Mouse (Mus musculus) hindbrain, embryonic 14.5 days (tissue): ENCODE data around the gene Ncor1. TPM values are rescaled to one million over a fixed set of nuclear protein-coding genes. Genes with fewer than 3 reads are reported as not detected.
"Not testable (repeated sequence)": the region's sequence is repeated elsewhere in the genome, so short reads cannot be mapped to it uniquely, and the experiment has no call there.

Source experiments
- ATAC-seq: fragments of 200-750 bp; cut with Nextera tagmentation; 2 replicates; pipeline ENCODE4 v1.8.0; 2017; ENCODE audit warnings: moderate number of reproducible peaks, mild to moderate bottlenecking, moderate TSS enrichment, moderate library complexity; ENCODE audit not compliant: low FRiP score
- DNase-seq: peaks from one replicate; pipeline ENCODE4 v3.0.0-alpha.2; 2015; ENCODE audit warnings: low spot score
- H3K27ac ChIP-seq: fragments of 300-500 bp; sonication (generic); 2 replicates; pipeline ENCODE4 v1.5.1; 2014; ENCODE audit warnings: mild to moderate bottlenecking, moderate library complexity
- H3K27me3 ChIP-seq: fragments of 300-500 bp; sonication (generic); 2 replicates; pipeline ENCODE4 v1.6.1; 2014; ENCODE audit warnings: mild to moderate bottlenecking, low read length, mixed read lengths; ENCODE audit not compliant: control insufficient read depth, insufficient read depth
- H3K36me3 ChIP-seq: fragments of 300-500 bp; sonication (generic); replicated peaks from 2 replicates; pipeline ENCODE4 v1.6.1; 2014; ENCODE audit not compliant: control insufficient read depth, insufficient read depth
- H3K4me1 ChIP-seq: fragments of 300-500 bp; sonication (generic); replicated peaks from 2 replicates; pipeline ENCODE4 v1.6.1; 2014; ENCODE audit warnings: antibody characterized with exemption, low read length, mixed read lengths; ENCODE audit not compliant: control insufficient read depth, insufficient read depth
- H3K4me2 ChIP-seq: fragments of 300-500 bp; sonication (generic); replicated peaks from 2 replicates; pipeline ENCODE4 v1.6.1; 2014; ENCODE audit warnings: mild to moderate bottlenecking, moderate library complexity
- H3K4me3 ChIP-seq: fragments of 300-500 bp; sonication (generic); replicated peaks from 2 replicates; pipeline ENCODE4 v1.5.1; 2014; ENCODE audit warnings: mild to moderate bottlenecking, low read length
- H3K9ac ChIP-seq: fragments of 300-500 bp; sonication (generic); 2 replicates; pipeline ENCODE4 v1.6.1; 2014
- H3K9me3 ChIP-seq: fragments of 300-500 bp; sonication (generic); 2 replicates; pipeline ENCODE4 v1.6.1; 2016; ENCODE audit warnings: low read length; ENCODE audit not compliant: control insufficient read depth
- WGBS: fragments of 180-500 bp; shearing (Covaris S2); extraction: QIAGEN DNeasy Blood & Tissue Kit; methylation state at CpG from one replicate; pipeline ENCODE4 v1.1.7; 2014; 5-methylcytosine and 5-hydroxymethylcytosine counted together
- polyA plus RNA-seq: library from polyadenylated mRNA; unstranded; fragments of >200 nt; fragmentation: Nextera tagmentation; extraction: Ambion mirVana; gene quantifications from 2 replicates; pipeline ENCODE4 v1.2.1, GENCODE M21; 2014

Ncor1 gene
- polyA plus RNA-seq, 1 experiment from 2014 or later, result 202 TPM

DNA sequence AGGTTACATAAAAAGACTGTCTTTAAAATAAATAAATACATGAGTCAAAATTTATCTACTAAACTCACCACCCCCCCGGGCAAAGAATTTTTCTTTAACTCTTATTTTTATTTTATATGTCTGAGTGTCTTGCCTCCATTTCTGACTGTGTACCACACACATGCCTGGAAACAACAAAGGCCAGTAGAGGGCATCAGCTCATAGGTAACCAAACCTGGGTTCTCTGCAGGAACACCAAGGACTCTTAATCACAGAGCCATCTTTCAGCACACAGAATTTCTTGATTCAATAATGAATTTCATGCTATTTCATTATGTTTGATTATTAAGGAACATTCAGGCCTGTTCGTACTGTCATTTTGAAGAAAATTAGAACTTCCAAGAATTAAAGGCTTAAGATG, 61.9 kb downstream of the Ncor1 start:
- Histone ChIP-seq H3K27ac (no peak overlapping the region), H3K4me3 (no peak overlapping the region), H3K9ac (no peak overlapping the region), H3K4me2 (no peak overlapping the region), H3K9me3 (no peaks in the 10 kb centered on the region), H3K4me1 (no peaks in the 10 kb centered on the region), H3K27me3 (no peaks in the 10 kb centered on the region), H3K36me3 (peaks cover 49% of the 10 kb centered on the region)
- ATAC-seq (no peak), DNase-seq (peak; percentile 61)
- WGBS, result 90% methylated on average over 2 of the region's 2 CpGs

DNA sequence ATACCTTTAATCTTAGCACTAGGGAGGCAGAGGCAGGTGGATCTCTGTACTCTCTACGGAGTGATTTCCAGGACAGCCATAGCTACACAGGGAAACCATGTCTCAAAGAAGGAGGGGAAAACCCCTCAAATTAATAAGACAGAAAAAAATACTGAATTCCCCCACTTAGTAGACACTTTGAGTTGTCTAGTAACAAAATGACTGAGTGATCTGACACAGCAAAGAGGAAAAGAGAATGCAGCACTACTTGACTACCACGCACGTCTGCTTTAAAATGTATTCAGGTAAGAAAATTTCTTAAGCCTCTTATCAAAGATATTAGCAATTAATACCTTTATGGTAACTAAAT, 70.0 kb downstream of the Ncor1 start:
- H3K27me3 ChIP-seq, result no peaks in the 10 kb centered on the region
- H3K27ac ChIP-seq, result no peak overlapping the region
- 94% methylated on average over 3 of the region's 3 CpGs for WGBS
- no peaks in the 10 kb centered on the region for H3K9me3 ChIP-seq
- DNase-seq, result no peak
- no peak for ATAC-seq
- H3K36me3 ChIP-seq, result peaks cover 63% of the 10 kb centered on the region
- no peak overlapping the region for H3K9ac ChIP-seq
- H3K4me3 ChIP-seq, result no peak overlapping the region
- H3K4me2 ChIP-seq, result no peak overlapping the region
- H3K4me1 ChIP-seq, result no peaks in the 10 kb centered on the region

DNA sequence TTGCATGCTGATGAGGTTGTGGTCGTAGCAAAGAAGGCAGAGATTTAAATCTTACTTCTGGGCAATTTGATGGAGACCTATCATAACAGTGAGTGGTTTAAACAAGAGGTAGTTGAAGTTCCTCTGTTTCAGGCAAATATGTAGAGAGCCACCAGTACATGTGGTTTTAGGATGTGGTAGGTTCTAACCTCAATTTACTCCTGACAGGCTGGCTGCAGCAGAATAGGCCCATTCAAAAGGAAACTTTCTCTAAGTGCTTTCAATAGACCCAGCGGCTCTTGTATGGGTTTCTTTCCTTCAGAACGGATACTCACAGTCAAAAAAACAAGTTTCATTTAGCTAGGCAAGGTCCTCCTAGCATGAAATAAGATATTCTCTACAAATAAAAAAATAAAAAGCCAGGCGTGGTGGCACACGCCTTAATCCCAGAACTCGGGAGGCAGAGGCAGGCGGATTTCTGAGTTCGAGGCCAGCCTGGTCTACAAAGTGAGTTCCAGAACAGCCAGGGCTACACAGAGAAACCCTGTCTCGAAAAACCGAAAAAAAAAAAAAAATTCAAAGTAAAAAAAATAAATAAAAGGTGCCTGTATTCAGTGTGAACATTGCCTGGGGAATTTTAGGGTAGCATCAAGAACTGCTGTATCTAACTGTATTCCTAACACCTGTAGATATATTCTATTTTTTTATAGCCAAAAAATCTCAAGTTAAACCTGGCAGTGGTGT, 70.6 kb downstream of the Ncor1 start:
- no peaks in the 10 kb centered on the region for H3K27me3 ChIP-seq
- no peaks in the 10 kb centered on the region for H3K4me1 ChIP-seq
- no peak overlapping the region for H3K4me3 ChIP-seq
- no peak for ATAC-seq
- DNase-seq, result no peak
- no peaks in the 10 kb centered on the region for H3K9me3 ChIP-seq
- H3K4me2 ChIP-seq, result no peak overlapping the region
- no peak overlapping the region for H3K9ac ChIP-seq
- H3K36me3 ChIP-seq, result peaks cover 69% of the 10 kb centered on the region
- no peak overlapping the region for H3K27ac ChIP-seq
- 95% methylated on average over 10 of the region's 10 CpGs for WGBS

DNA sequence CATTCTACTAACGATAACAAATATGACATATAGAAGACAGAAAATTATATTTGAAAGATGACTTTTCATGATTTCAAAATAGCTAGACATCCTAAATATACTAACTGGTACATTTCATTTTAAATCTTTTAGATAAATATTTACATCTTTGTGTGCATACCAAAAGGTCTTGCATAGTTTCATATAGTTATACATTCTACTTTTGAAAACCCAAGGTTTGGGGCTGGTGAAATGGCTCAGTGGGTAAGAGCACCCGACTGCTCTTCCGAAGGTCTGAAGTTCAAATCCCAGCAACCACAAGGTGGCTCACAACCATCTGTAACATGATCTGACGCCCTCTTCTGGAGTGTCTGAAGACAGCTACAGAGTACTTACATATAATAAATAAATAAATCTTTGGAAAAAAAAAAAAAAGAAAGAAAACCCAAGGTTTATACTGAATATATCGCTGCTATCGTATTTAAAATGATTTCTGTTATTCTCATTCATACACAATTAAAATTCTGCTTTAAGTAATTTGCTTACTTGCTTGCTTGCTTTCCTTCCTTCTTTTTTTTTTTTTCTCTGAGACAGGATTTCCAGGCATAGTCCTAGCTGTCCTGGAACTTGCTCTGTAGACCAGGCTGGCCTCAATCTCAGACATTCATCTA, 81.0 kb downstream of the Ncor1 start:
- 84% methylated on average over 6 of the region's 6 CpGs for WGBS
- H3K36me3 ChIP-seq, result peaks cover 76% of the 10 kb centered on the region
- H3K9me3 ChIP-seq, result not testable (repeated sequence)

DNA sequence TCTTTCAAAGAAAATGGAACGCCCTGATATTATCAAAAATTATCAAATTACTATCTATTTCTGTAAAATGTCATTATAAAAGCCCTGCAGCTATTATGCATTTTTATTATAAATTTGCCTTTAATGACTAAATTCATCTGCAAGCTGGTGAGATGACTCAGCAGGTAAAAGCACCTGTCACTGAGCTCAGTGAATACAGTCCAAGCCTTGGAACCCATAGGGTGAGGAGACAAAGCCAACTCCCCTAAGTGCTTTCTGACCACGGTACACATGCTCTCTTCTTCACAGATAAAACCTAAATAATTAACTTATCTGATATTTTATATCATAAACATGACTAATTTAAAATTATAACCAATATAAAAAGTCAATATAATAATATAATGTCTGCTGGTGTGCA, 86.6 kb downstream of the Ncor1 start:
- Histone ChIP-seq H3K4me1 (no peaks in the 10 kb centered on the region), H3K27me3 (no peaks in the 10 kb centered on the region), H3K36me3 (peaks cover 72% of the 10 kb centered on the region), H3K27ac (no peak overlapping the region), H3K4me2 (no peak overlapping the region), H3K4me3 (no peak overlapping the region), H3K9ac (no peak overlapping the region), H3K9me3 (no peaks in the 10 kb centered on the region)
- ATAC-seq (no peak), DNase-seq (no peak)
- WGBS, result 92% methylated on average over 2 of the region's 2 CpGs

More for the DNA sequence above, 81.0 kb downstream of the Ncor1 start:
- not testable (repeated sequence) for H3K4me1 ChIP-seq, H3K27ac ChIP-seq, H3K4me2 ChIP-seq, ATAC-seq, DNase-seq, H3K4me3 ChIP-seq, H3K27me3 ChIP-seq, H3K9ac ChIP-seq

DNA sequence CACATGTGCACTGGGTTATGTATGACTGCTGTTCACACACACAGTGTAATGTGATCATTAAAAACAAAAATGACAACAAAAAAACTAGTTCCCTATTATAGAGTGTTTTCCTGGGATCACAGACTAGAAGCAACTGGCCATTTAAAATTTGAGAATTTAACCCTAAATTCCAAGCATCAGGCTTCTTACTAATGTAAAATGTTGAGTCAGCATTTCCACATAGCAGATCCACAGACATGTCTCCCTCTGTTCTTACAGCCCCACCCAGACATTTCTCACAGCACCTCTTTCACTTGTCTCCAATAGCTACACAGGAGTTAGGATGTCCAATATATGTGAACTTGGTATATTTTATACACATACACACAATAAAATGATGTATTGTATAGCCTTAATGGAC, 88.4 kb downstream of the Ncor1 start:
- Histone ChIP-seq H3K27me3 (no peaks in the 10 kb centered on the region), H3K4me3 (no peak overlapping the region), H3K9ac (no peak overlapping the region), H3K27ac (no peak overlapping the region), H3K4me1 (no peaks in the 10 kb centered on the region), H3K36me3 (peaks cover 74% of the 10 kb centered on the region), H3K4me2 (no peak overlapping the region), H3K9me3 (no peaks in the 10 kb centered on the region)
- DNase-seq, result no peak
- ATAC-seq, result no peak

DNA sequence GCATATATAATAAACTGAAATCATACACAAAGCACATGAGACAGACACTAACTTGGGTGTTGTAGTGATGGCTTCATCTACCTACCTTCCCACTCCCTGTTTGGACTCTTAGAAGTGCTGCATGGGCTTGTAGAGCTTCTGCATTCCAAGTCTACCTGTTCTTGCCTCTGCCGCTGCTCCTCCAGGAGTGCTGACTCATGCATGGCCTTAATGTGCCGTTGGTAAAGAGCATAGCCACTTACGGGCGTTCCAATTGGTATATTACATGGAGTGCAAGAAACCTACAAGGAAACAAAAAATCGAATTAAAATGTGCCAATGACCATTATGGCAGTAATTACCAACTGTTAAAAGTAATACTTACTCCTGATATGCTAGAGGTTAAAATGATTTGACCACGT, 91.5 kb downstream of the Ncor1 start:
- DNase-seq (no peak), ATAC-seq (no peak)
- no peaks in the 10 kb centered on the region for H3K9me3 ChIP-seq
- H3K9ac ChIP-seq, result no peak overlapping the region
- no peak overlapping the region for H3K4me2 ChIP-seq
- 92% methylated on average over 6 of the region's 6 CpGs for WGBS
- no peaks in the 10 kb centered on the region for H3K4me1 ChIP-seq
- H3K27me3 ChIP-seq, result no peaks in the 10 kb centered on the region
- H3K36me3 ChIP-seq, result peaks cover 63% of the 10 kb centered on the region
- H3K4me3 ChIP-seq, result no peak overlapping the region
- no peak overlapping the region for H3K27ac ChIP-seq

DNA sequence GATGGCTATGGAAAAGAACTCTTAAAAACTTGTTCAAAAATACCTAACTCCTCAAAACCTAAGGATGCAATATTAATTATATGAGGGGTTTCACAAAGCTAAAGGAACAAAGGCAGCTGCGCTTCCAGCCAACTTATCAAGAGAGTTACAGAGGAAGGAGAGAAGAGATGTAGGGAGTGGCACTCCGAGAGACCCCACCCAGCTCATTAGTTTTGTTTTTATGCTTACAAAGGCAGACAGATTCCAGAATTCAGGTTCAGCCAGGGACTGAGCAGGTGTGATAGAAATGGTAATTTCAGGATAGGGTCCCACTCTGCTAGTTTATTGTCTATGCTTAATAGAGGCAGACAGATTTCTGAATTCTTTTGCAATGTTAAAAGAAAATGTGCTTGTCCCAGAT, 103.1 kb downstream of the Ncor1 start:
- Histone ChIP-seq H3K9me3 (no peaks in the 10 kb centered on the region), H3K4me3 (no peak overlapping the region), H3K27ac (no peak overlapping the region), H3K4me1 (no peaks in the 10 kb centered on the region), H3K4me2 (no peak overlapping the region), H3K27me3 (no peaks in the 10 kb centered on the region), H3K9ac (no peak overlapping the region), H3K36me3 (peaks cover 82% of the 10 kb centered on the region)
- DNase-seq, result no peak
- 93% methylated on average over 2 of the region's 2 CpGs for WGBS
- no peak for ATAC-seq

DNA sequence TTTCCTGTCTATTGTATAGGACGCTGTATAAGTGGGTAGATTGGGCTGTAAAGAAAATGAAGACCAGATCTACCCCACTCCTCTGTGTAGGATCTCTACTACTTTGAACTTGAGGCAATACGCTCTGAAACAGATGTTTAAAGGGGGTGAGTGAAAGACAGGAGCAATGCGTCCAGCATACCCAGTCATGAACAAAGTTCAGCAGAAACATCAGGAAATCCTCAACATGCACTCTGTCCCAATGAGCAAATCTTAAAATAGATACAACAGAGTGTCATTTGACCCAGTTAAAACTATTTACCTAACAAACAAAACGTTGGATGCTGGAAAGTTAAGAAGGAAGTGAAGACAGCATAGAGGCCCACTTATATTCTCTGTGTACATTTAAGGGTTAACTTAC, 106.4 kb downstream of the Ncor1 start:
- Histone ChIP-seq H3K27ac (no peak overlapping the region), H3K4me3 (no peak overlapping the region), H3K4me2 (no peak overlapping the region), H3K36me3 (peaks cover 77% of the 10 kb centered on the region), H3K9me3 (no peaks in the 10 kb centered on the region), H3K27me3 (no peaks in the 10 kb centered on the region), H3K4me1 (no peaks in the 10 kb centered on the region), H3K9ac (no peak overlapping the region)
- ATAC-seq (no peak), DNase-seq (no peak)
- 93% methylated on average over 4 of the region's 4 CpGs for WGBS
